Mouse (Mus musculus): ENCODE results near the gene Chchd6. TPM values are rescaled to one million over a fixed set of nuclear protein-coding genes. Genes with fewer than 3 reads are reported as not detected.
A peak's percentile ranks its signal among the peaks of the same experiment; 100 is the strongest.

Chchd6 gene
- total RNA-seq, 2 experiments from 2014 or later: 84.9 to 88.1 TPM

- intact Hi-C loops (cut with DNase I): no loop called here
- DNase-seq: peak; percentile 70
Observed at GRCm38 (mm10) chr6:89339447-89339846, 256.0 kb downstream of the Chchd6 start.

- no peak for DNase-seq
- intact Hi-C loops (cut with DNase I): no loop called here
Observed at GRCm38 (mm10) chr6:89338733-89339132, 256.7 kb downstream of the Chchd6 start.

- no peak for DNase-seq
Observed at GRCm38 (mm10) chr6:89337574-89337973, 257.9 kb downstream of the Chchd6 start.

DNA sequence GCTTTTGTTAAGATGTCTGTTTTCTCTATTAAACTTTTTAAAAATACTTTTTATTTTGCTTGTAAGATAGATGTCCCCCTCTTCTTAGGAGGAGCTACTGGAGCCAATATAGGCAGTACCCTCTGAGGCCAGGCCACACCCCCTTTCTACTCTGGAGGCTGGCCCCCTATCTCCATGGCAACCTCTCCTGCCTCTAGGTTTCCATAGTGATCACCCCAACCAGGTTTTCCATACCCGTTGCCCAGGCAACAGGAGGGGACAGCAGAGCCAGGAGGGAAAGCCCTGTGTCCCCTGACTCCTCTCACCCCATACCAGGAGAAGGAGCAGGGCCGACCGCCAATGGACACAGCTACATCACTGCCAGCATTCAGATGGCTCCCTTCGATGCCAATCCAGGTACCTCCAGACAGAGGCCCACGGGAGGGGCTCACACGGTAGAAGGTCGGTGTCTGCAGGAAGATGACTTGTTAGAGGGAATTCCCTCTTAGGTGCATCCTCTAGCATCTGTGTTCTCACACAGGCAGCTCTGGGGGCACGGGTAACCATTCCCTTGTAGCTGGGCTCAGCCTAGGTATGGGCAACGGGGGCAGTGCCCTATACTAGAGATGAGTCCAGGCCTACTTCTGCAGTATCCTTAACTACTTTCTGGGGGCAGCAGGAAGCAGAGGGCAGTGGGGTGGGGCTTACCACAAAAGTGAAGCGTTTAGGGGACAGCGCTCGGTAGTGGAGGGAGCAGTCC, 261.3 kb downstream of the Chchd6 start:
- intact Hi-C loops (cut with DNase I): no loop called here
- DNase-seq: peak; percentile 62

More at GRCm38 (mm10) chr6:89337574-89337973, 257.9 kb downstream of the Chchd6 start:
- intact Hi-C loops (cut with DNase I): no loop called here

Other genes with a start within 250 kb of the Chchd6 start
- 100 to 1,000 TPM; 188 to 193 TPM for gene Plxna1, start 233.0 kb downstream of the Chchd6 start, total RNA-seq (2021)
- 10 to 100 TPM; 20.0 to 22.6 TPM for gene Txnrd3, start 48.3 kb upstream of the Chchd6 start, total RNA-seq (2021)
- not detected for gene Vmn1r40, start 111.9 kb upstream of the Chchd6 start, total RNA-seq (2021)
- not detected for gene Vmn1r41, start 145.1 kb upstream of the Chchd6 start, total RNA-seq (2021)

All from left cerebral cortex, postnatal 4 days (tissue).